Comparison of ENCODE assay signal across 8 mouse cellular contexts in the genomic region with DNA sequence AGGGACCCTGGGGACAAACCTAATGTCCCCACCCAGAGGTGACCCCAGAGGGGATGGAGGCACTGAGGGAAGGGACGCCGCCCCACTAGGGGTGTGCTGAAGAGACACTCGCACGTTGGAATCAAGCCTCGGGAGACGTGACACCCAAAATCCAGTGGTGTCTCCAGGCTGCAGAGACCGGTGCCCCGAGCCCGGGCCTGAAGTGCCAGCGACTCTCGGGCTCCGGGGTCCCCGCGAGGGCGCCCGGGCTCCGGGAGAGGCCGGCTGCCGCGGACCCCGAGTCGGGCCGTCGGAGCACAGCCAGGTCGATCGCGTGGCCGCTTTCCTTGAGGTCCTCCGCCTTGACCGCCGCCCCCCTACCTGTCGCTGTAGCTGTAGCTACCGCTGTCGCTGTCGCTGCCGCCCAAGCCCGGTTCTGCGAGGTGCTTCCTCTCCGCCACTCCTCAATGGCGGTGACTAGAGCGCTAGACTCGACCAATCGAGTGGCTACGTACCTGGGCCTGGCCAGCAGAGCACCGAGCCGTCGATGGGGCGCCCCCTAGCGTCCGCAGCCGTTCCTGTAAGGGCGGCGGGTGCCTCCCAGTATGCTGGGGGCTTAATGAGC. TPM values are rescaled to one million over a fixed set of nuclear protein-coding genes. Genes with fewer than 3 reads are reported as not detected.
DNase-seq lines count a peak whose midpoint lies in the region; ATAC-seq and TF ChIP-seq lines count a peak whose summit lies in the region.

TSS of gene Vps13d (minus strand) at position 447 of the 604 bp plus-strand sequence.

- H3K4me3 ChIP-seq in ES-E14 (ENCODE audit: insufficient read depth in 1 of 2, low read depth in 1 of 2, low read length in 2 of 2, poor library complexity in 1 of 2, severe bottlenecking in 1 of 2) = peak within 1 kb of the TSS; percentile 93 to 94
- H3K4me3 ChIP-seq in forebrain, embryonic 15.5 days = peak within 1 kb of the TSS; percentile 90
- peak within 1 kb of the TSS; percentile 81 for H3K4me3 ChIP-seq in liver, postnatal 0 days (ENCODE audit: low read depth, low read length)
- peak within 1 kb of the TSS; percentile 85 for H3K4me3 ChIP-seq in neural tube, embryonic 13.5 days

- H3K4me1 ChIP-seq in ES-E14 (ENCODE audit: control insufficient read depth in 2 of 2, insufficient read depth in 2 of 2, low read length in 2 of 2, poor library complexity in 1 of 2) = peaks cover 0 to 8% of the 10 kb centered on the region in 2 experiments; a peak in 2 of 4 replicates
- H3K4me1 ChIP-seq in forebrain, embryonic 15.5 days = peaks cover 21% of the 10 kb centered on the region
- H3K4me1 ChIP-seq in liver, postnatal 0 days (ENCODE audit: insufficient read depth) = peaks cover 25% of the 10 kb centered on the region
- H3K4me1 ChIP-seq in neural tube, embryonic 13.5 days (replicated peaks) = peaks cover 20% of the 10 kb centered on the region

- no peaks in the 10 kb centered on the region for H3K9me3 ChIP-seq in ES-E14 (ENCODE audit: control insufficient read depth, insufficient read depth, low read depth, low read length)
- H3K9me3 ChIP-seq in forebrain, embryonic 15.5 days = no peaks in the 10 kb centered on the region
- H3K9me3 ChIP-seq in liver, postnatal 0 days (ENCODE audit: low read length) = no peaks in the 10 kb centered on the region
- no peaks in the 10 kb centered on the region for H3K9me3 ChIP-seq in neural tube, embryonic 13.5 days

- ATAC-seq in forebrain, embryonic 15.5 days (replicated peaks) = peak; percentile 96
- ATAC-seq in liver, postnatal 0 days = peak; percentile 90
- peak; percentile 94 for ATAC-seq in neural tube, embryonic 13.5 days (ENCODE audit: low read depth)

- H3K36me3 ChIP-seq in ES-E14 (ENCODE audit: control insufficient read depth, insufficient read depth, low read length, poor library complexity, severe bottlenecking) = peaks cover 2% of the 10 kb centered on the region; the same call in 1 of the 2 replicates
- H3K36me3 ChIP-seq in forebrain, embryonic 15.5 days = 0 out of 2 replicates have a peak, but pooled peaks cover 5% of the 10 kb centered on the region
- peaks cover 6% of the 10 kb centered on the region; the same call in 1 of the 2 replicates for H3K36me3 ChIP-seq in liver, postnatal 0 days (replicated peaks; ENCODE audit: insufficient read depth, low read length)
- peaks cover 8% of the 10 kb centered on the region for H3K36me3 ChIP-seq in neural tube, embryonic 13.5 days

- WGBS in forebrain, embryonic 15.5 days = under 1% methylated on average over 53 of the region's 53 CpGs
- WGBS in large intestine, adult 2 months = under 1% methylated on average over 53 of the region's 53 CpGs
- under 1% methylated on average over 49 of the region's 53 CpGs for WGBS in liver, postnatal 0 days (ENCODE audit: insufficient replicate concordance)
- under 1% methylated on average over 53 of the region's 53 CpGs for WGBS in neural tube, embryonic 13.5 days

- H3K27me3 ChIP-seq in forebrain, embryonic 15.5 days = no peaks in the 10 kb centered on the region
- no peaks in the 10 kb centered on the region for H3K27me3 ChIP-seq in liver, postnatal 0 days (ENCODE audit: insufficient read depth, low read length)
- H3K27me3 ChIP-seq in neural tube, embryonic 13.5 days = no peaks in the 10 kb centered on the region

- TF ChIP-seq CTCF in liver, postnatal 0 days (IDR thresholded peaks at IDR 0.05; ENCODE audit: low read depth) = peak; percentile 100

- DNase-seq in ES-E14 (ENCODE audit: low read depth, low spot score) = peak; percentile 83
- peak; percentile 86 for DNase-seq in cerebellum, adult 11 months
- peak; percentile 93 to 96 for DNase-seq in heart, postnatal 14 days
- DNase-seq in large intestine, adult 2 months (ENCODE audit: low read depth, low spot score) = peak; percentile 68
- peak; percentile 94 for DNase-seq in liver, postnatal 0 days
- DNase-seq in telencephalon, adult 2 months (ENCODE audit: low read depth, low spot score) = peak; percentile 88

- intact Hi-C loops in heart, postnatal 14 days (cut with DNase I) = no loop called here

- H3K4me2 ChIP-seq in forebrain, embryonic 15.5 days (replicated peaks) = peak within 1 kb of the TSS; percentile 85
- H3K4me2 ChIP-seq in liver, postnatal 0 days (ENCODE audit: low read depth, low read length) = peak within 1 kb of the TSS; percentile 82
- peak within 1 kb of the TSS; percentile 97 for H3K4me2 ChIP-seq in neural tube, embryonic 13.5 days

- in situ Hi-C loops in ES-E14 (cut with MboI; ENCODE audit: low sequenced_read_pairs in 2 of 2, unreplicated experiment in 2 of 2) = loop anchor here in 1 of 2 experiments (25.0 kb wide), 1 partner anchor 93 kb away; no protein-coding TSS in a partner anchor

- H3K9ac ChIP-seq in ES-E14 (ENCODE audit: insufficient read depth, low read depth, low read length, poor library complexity, severe bottlenecking) = peak within 1 kb of the TSS; percentile 86
- H3K9ac ChIP-seq in forebrain, embryonic 15.5 days (replicated peaks) = peak within 1 kb of the TSS; percentile 89
- H3K9ac ChIP-seq in liver, postnatal 0 days (replicated peaks) = peak within 1 kb of the TSS; percentile 93
- peak within 1 kb of the TSS; percentile 92 for H3K9ac ChIP-seq in neural tube, embryonic 13.5 days

- H3K27ac ChIP-seq in ES-E14 (ENCODE audit: insufficient read depth, low read depth, low read length, poor library complexity, severe bottlenecking) = no peak within 1 kb of the TSS
- H3K27ac ChIP-seq in forebrain, embryonic 15.5 days (replicated peaks) = peak within 1 kb of the TSS; percentile 71
- peak within 1 kb of the TSS; percentile 85 for H3K27ac ChIP-seq in liver, postnatal 0 days (ENCODE audit: low read depth)
- H3K27ac ChIP-seq in neural tube, embryonic 13.5 days (replicated peaks) = peak within 1 kb of the TSS; percentile 78

- TF ChIP-seq EP300 in liver, postnatal 0 days (IDR thresholded peaks at IDR 0.05; ENCODE audit: low read depth) = no peak

TF ChIP-seq in ES-E14, 5 proteins besides CTCF, POLR2A, EP300 and RAD21:
- TF ChIP-seq CHD2 (IDR thresholded peaks at IDR 0.05; ENCODE audit: low read depth, low read length) (no peak), ZC3H11A (IDR thresholded peaks at IDR 0.05; ENCODE audit: borderline replicate concordance, low read depth, low read length) (no peak), HCFC1 (IDR thresholded peaks at IDR 0.05; ENCODE audit: borderline replicate concordance, insufficient read depth, low read length) (peak; percentile 86), ZNF384 (IDR thresholded peaks at IDR 0.05; ENCODE audit: low read depth, low read length) (0 out of 2 replicates have a peak, but pooled peaks have one; percentile 24), MAFK (IDR thresholded peaks at IDR 0.05; ENCODE audit: insufficient read depth, low read depth, low read length) (peak; percentile 28; the same call in 1 of the 2 replicates)

RNA-seq across cellular contexts. Expression of gene Vps13d, which starts in this region (rescaled TPM):
- 15.3 and 23.3 TPM in 2 replicates for total RNA-seq in ES-E14 (2012; rRNA removed)
- polyA plus RNA-seq in forebrain, embryonic 15.5 days (2015; fragmentation: Nextera tagmentation; extraction: Ambion mirVana) = 9.4 and 9.6 TPM in 2 replicates
- total RNA-seq in heart, postnatal 14 days (2021) = 10 to 100 TPM; 72.5 to 74.9 TPM
- polyA plus RNA-seq in large intestine, adult 2 months (2012; rRNA removed) = 15.5 and 20.4 TPM in 2 replicates
- 6.6 and 7.0 TPM in 2 replicates for polyA plus RNA-seq in liver, postnatal 0 days (2015; fragmentation: Nextera tagmentation; extraction: Ambion mirVana)
- 6.3 and 8.0 TPM in 2 replicates for polyA plus RNA-seq in neural tube, embryonic 13.5 days (2015; fragmentation: Nextera tagmentation; extraction: Ambion mirVana)
